27 mouse cellular contexts compared by ENCODE assay signal in genomic region chr10:125964709-125965108, GRCm38 (mm10). TPM values are rescaled to one million over a fixed set of nuclear protein-coding genes. Genes with fewer than 3 reads are reported as not detected.
DNase-seq lines count a peak whose midpoint lies in the region; ATAC-seq and TF ChIP-seq lines count a peak whose summit lies in the region.
"Had no signal": no experiment of that assay in that cellular context is flagged by ENCODE, and none has a peak within 500 bp of the region (broad histone marks: within the 10 kb centered on the region; RNA-seq: fewer than 3 reads in every experiment).

No protein-coding gene starts in this region.

- H3K4me3 ChIP-seq in limb, embryonic 13.5 days: no peak overlapping the region
- no peak overlapping the region for H3K4me3 ChIP-seq in limb, embryonic 10.5 days
- H3K4me3 ChIP-seq in intestine, postnatal 0 days (ENCODE audit: low read depth, low read length): no peak overlapping the region
- no peak overlapping the region for H3K4me3 ChIP-seq in stomach, postnatal 0 days (ENCODE audit: low read depth, low read length)
- H3K4me3 ChIP-seq: erythroblast, embryonic 14.5 days; forebrain, embryonic 12.5 days; liver, embryonic 15.5 days; neural tube, embryonic 12.5 days had no signal

- 75% methylated on average over 3 of the region's 3 CpGs for WGBS in limb, embryonic 13.5 days
- 91% methylated on average over 3 of the region's 3 CpGs for WGBS in limb, embryonic 10.5 days
- 38% methylated on average over 3 of the region's 3 CpGs for WGBS in intestine, postnatal 0 days
- 61% methylated on average over 3 of the region's 3 CpGs for WGBS in stomach, postnatal 0 days

- intact Hi-C loops in heart, postnatal 25 days (cut with DNase I): loop anchor here (1.0 kb wide), 1 partner anchor 23 kb away; no protein-coding TSS in a partner anchor

- DNase-seq in heart, adult 11 months: peak; percentile 55
- no peak for DNase-seq in heart, postnatal 25 days (ENCODE audit: low spot score)
- no peak for DNase-seq in limb, embryonic 10.5 days (ENCODE audit: low spot score)
- DNase-seq in stomach, postnatal 0 days (ENCODE audit: low spot score): no peak
- no peak for DNase-seq in neural tube, embryonic 10.5 days (ENCODE audit: extremely low spot score, low spot score)
- DNase-seq: adrenal gland, postnatal 10 days; cerebellum, adult 11 months; cerebellum, adult 9-11 months; forebrain, postnatal 0 days; heart, postnatal 10 days; layer of hippocampus, postnatal 36 days; right cerebral cortex, adult 18-20 months; thymus, postnatal 4 days had no signal

- H3K27me3 ChIP-seq in limb, embryonic 13.5 days: no peaks in the 10 kb centered on the region
- no peaks in the 10 kb centered on the region; the same call in 1 of the 2 replicates for H3K27me3 ChIP-seq in limb, embryonic 10.5 days (ENCODE audit: low read depth, poor library complexity, severe bottlenecking)
- H3K27me3 ChIP-seq in intestine, postnatal 0 days (replicated peaks; ENCODE audit: control insufficient read depth, insufficient read depth, low read length): no peaks in the 10 kb centered on the region
- H3K27me3 ChIP-seq in stomach, postnatal 0 days (ENCODE audit: control insufficient read depth, insufficient read depth, low read length): no peaks in the 10 kb centered on the region
- H3K27me3 ChIP-seq: hindbrain, embryonic 15.5 days; lung, embryonic 15.5 days; midbrain, embryonic 15.5 days; neural tube, embryonic 12.5 days had no signal

- peak overlapping the region; percentile 72 for H3K4me2 ChIP-seq in limb, embryonic 13.5 days (replicated peaks)
- H3K4me2 ChIP-seq in intestine, postnatal 0 days (replicated peaks; ENCODE audit: low read depth): no peak overlapping the region
- H3K4me2 ChIP-seq in stomach, postnatal 0 days (replicated peaks; ENCODE audit: low read depth): no peak overlapping the region

- no peak for TF ChIP-seq CTCF in intestine, postnatal 0 days (IDR thresholded peaks at IDR 0.05; ENCODE audit: low read depth)
- no peak for TF ChIP-seq CTCF in stomach, postnatal 0 days (IDR thresholded peaks at IDR 0.05; ENCODE audit: low read depth)

- peaks cover 19% of the 10 kb centered on the region for H3K4me1 ChIP-seq in limb, embryonic 13.5 days
- peaks cover 22% of the 10 kb centered on the region for H3K4me1 ChIP-seq in limb, embryonic 10.5 days
- H3K4me1 ChIP-seq in intestine, postnatal 0 days (replicated peaks; ENCODE audit: control insufficient read depth, insufficient read depth, low read length): peaks cover 10% of the 10 kb centered on the region
- H3K4me1 ChIP-seq in stomach, postnatal 0 days (replicated peaks; ENCODE audit: control insufficient read depth, insufficient read depth): no peaks in the 10 kb centered on the region
- H3K4me1 ChIP-seq: liver, embryonic 15.5 days had no signal

- H3K9ac ChIP-seq in limb, embryonic 13.5 days: no peak overlapping the region
- H3K9ac ChIP-seq in intestine, postnatal 0 days (ENCODE audit: low read depth, low read length): no peak overlapping the region
- no peak overlapping the region for H3K9ac ChIP-seq in stomach, postnatal 0 days (ENCODE audit: low read length)
- H3K9ac ChIP-seq: forebrain, postnatal 0 days; hindbrain, embryonic 15.5 days; liver, embryonic 15.5 days; midbrain, embryonic 15.5 days; neural tube, embryonic 12.5 days had no signal

- H3K9me3 ChIP-seq in limb, embryonic 13.5 days: no peaks in the 10 kb centered on the region
- H3K9me3 ChIP-seq in limb, embryonic 10.5 days (replicated peaks): no peaks in the 10 kb centered on the region
- H3K9me3 ChIP-seq in intestine, postnatal 0 days (ENCODE audit: control insufficient read depth): no peaks in the 10 kb centered on the region
- H3K9me3 ChIP-seq in stomach, postnatal 0 days (ENCODE audit: control insufficient read depth, low read length): no peaks in the 10 kb centered on the region
- H3K9me3 ChIP-seq: forebrain, embryonic 12.5 days; heart, embryonic 13.5 days; hindbrain, embryonic 10.5 days; hindbrain, embryonic 15.5 days; liver, embryonic 15.5 days; lung, embryonic 15.5 days; midbrain, embryonic 10.5 days; midbrain, embryonic 15.5 days; neural tube, embryonic 12.5 days had no signal

- ATAC-seq in limb, embryonic 13.5 days (ENCODE audit: low FRiP score, low read depth): no peak
- ATAC-seq in intestine, postnatal 0 days: peak; percentile 48
- no peak for ATAC-seq in stomach, postnatal 0 days (ENCODE audit: low FRiP score, low TSS enrichment)
- ATAC-seq: forebrain, postnatal 0 days; inflammation-experienced regulatory T-cells, adult 6 months had no signal

- no peak for TF ChIP-seq EP300 in stomach, postnatal 0 days (optimal IDR thresholded peaks at IDR 0.05)

- no peaks in the 10 kb centered on the region for H3K36me3 ChIP-seq in limb, embryonic 13.5 days
- H3K36me3 ChIP-seq in limb, embryonic 10.5 days: no peaks in the 10 kb centered on the region
- no peaks in the 10 kb centered on the region for H3K36me3 ChIP-seq in intestine, postnatal 0 days (ENCODE audit: control insufficient read depth, insufficient read depth)
- no peaks in the 10 kb centered on the region for H3K36me3 ChIP-seq in stomach, postnatal 0 days (ENCODE audit: control insufficient read depth, insufficient read depth, low read length)
- H3K36me3 ChIP-seq: forebrain, embryonic 12.5 days; G1E; heart, embryonic 13.5 days; hindbrain, embryonic 10.5 days; hindbrain, embryonic 15.5 days; liver, embryonic 15.5 days; lung, embryonic 15.5 days; midbrain, embryonic 10.5 days; midbrain, embryonic 15.5 days; neural tube, embryonic 12.5 days had no signal

- H3K27ac ChIP-seq in limb, embryonic 13.5 days: no peak overlapping the region; the same call in 1 of the 2 replicates
- H3K27ac ChIP-seq in limb, embryonic 10.5 days: no peak overlapping the region
- no peak overlapping the region for H3K27ac ChIP-seq in intestine, postnatal 0 days (ENCODE audit: low read depth, low read length)
- H3K27ac ChIP-seq in stomach, postnatal 0 days (replicated peaks): 0 out of 2 replicates have a peak overlapping the region, but pooled peaks have one; percentile 5
- H3K27ac ChIP-seq: forebrain, embryonic 12.5 days; hindbrain, embryonic 10.5 days; hindbrain, embryonic 15.5 days; liver, embryonic 15.5 days; midbrain, embryonic 10.5 days; midbrain, embryonic 15.5 days; neural tube, embryonic 12.5 days had no signal

RNA-seq across cellular contexts. Expression of gene Lrig3, which starts 1.3 kb away (rescaled TPM):
- 1 to 10 TPM; 2.3 to 2.5 TPM for total RNA-seq in heart, postnatal 25 days (2021)
- 61.5 and 64.9 TPM in 2 replicates for polyA plus RNA-seq in limb, embryonic 13.5 days (2015; fragmentation: Nextera tagmentation; extraction: Ambion mirVana)
- 31.6 and 49.9 TPM in 2 replicates for polyA plus RNA-seq in limb, embryonic 10.5 days (2016; fragmentation: Nextera tagmentation; extraction: Ambion mirVana)
- polyA plus RNA-seq in intestine, postnatal 0 days (2015; fragmentation: Nextera tagmentation; extraction: Ambion mirVana): 6.7 and 6.9 TPM in 2 replicates
- 11.3 and 11.6 TPM in 2 replicates for polyA plus RNA-seq in stomach, postnatal 0 days (2015; fragmentation: Nextera tagmentation; extraction: Ambion mirVana)
- polyA plus RNA-seq: erythroblast, embryonic 14.5 days; G1E; inflammation-experienced regulatory T-cells, adult 6 months had no signal
